Mouse (Mus musculus) thymus, adult 2 months (tissue): ENCODE results near the gene Cntn2. TPM values are rescaled to one million over a fixed set of nuclear protein-coding genes. Genes with fewer than 3 reads are reported as not detected.

Source experiments
- DNase-seq: peaks from one replicate; pipeline ENCODE4 v3.0.0; 2021
- H3K27ac ChIP-seq: fragments of 200-500 bp; 2 replicates; pipeline ENCODE4 v1.5.1; 2012; ENCODE audit warnings: low read length, control low read depth; ENCODE audit not compliant: control insufficient read depth, insufficient read depth
- H3K27me3 ChIP-seq: fragments of 200-500 bp; 2 replicates; pipeline ENCODE4 v1.6.1; 2012; ENCODE audit warnings: mild to moderate bottlenecking, low read length, moderate library complexity, mixed read lengths; ENCODE audit not compliant: control insufficient read depth, insufficient read depth
- H3K36me3 ChIP-seq: fragments of 200-500 bp; 2 replicates; pipeline ENCODE4 v1.6.1; 2012; ENCODE audit warnings: mild to moderate bottlenecking, low read length, moderate library complexity; ENCODE audit not compliant: control insufficient read depth, insufficient read depth
- H3K4me1 ChIP-seq: fragments of 200-500 bp; replicated peaks from 2 replicates; pipeline ENCODE4 v1.6.1; 2012; ENCODE audit warnings: low read length; ENCODE audit not compliant: control insufficient read depth, insufficient read depth
- H3K4me3 ChIP-seq: fragments of 200-500 bp; 2 replicates; pipeline ENCODE4 v1.5.1; 2012; ENCODE audit warnings: mild to moderate bottlenecking, low read length, control low read depth, moderate library complexity; ENCODE audit not compliant: control insufficient read depth, insufficient read depth
- CTCF ChIP-seq: fragments of 200-500 bp; IDR thresholded peaks from 2 replicates; pipeline ENCODE4 v1.5.1; 2012; ENCODE audit warnings: mild to moderate bottlenecking, control low read depth, low read length, moderate library complexity, borderline replicate concordance; ENCODE audit not compliant: control insufficient read depth, poor library complexity, insufficient read depth; ENCODE audit errors: extremely low read depth
- POLR2A ChIP-seq: fragments of 200-500 bp; IDR thresholded peaks from 2 replicates; pipeline ENCODE4 v1.6.1; 2012; ENCODE audit warnings: mild to moderate bottlenecking, low read length, control low read depth, moderate library complexity; ENCODE audit not compliant: control insufficient read depth, poor library complexity, insufficient read depth; ENCODE audit errors: extremely low read depth
- WGBS: fragments of 180-500 bp; shearing (Covaris S2); methylation state at CpG from one replicate; pipeline ENCODE4 v1.1.7; 2018; 5-methylcytosine and 5-hydroxymethylcytosine counted together
- polyA plus RNA-seq: library from polyadenylated mRNA; depleted of rRNA; stranded (reverse); fragments of >200 nt; gene quantifications from 2 replicates; pipeline ENCODE4 v1.2.3, GENCODE M21; 2012

Cntn2 gene
- polyA plus RNA-seq, 1 experiment = 0.80 TPM

GRCm38 (mm10) chr1:132506656-132507055, 36.4 kb downstream of the Cntn2 start:
- Histone ChIP-seq H3K27me3 (no peaks in the 10 kb centered on the region), H3K4me1 (no peaks in the 10 kb centered on the region), H3K4me3 (no peak overlapping the region), H3K36me3 (peaks cover 49% of the 10 kb centered on the region), H3K27ac (no peak overlapping the region)
- TF ChIP-seq CTCF (no peak), POLR2A (no peak)
- WGBS = 97% methylated on average over 7 of the region's 7 CpGs
- DNase-seq = no peak

GRCm38 (mm10) chr1:132506058-132506457, 37.0 kb downstream of the Cntn2 start, which contains the start of gene Tmem81:
TSS of gene Tmem81 (plus strand) at chr1:132506230.
- H3K27ac ChIP-seq = no peak within 1 kb of the TSS
- WGBS = 96% methylated on average over 7 of the region's 7 CpGs
- H3K36me3 ChIP-seq = peaks cover 55% of the 10 kb centered on the region
- H3K27me3 ChIP-seq = no peaks in the 10 kb centered on the region
- TF ChIP-seq CTCF (no peak), POLR2A (no peak)
- H3K4me3 ChIP-seq = no peak within 1 kb of the TSS
- no peaks in the 10 kb centered on the region for H3K4me1 ChIP-seq
- DNase-seq = no peak

- no peak for TF ChIP-seq CTCF
- TF ChIP-seq POLR2A = no peak
- H3K27ac ChIP-seq = no peak overlapping the region
- no peaks in the 10 kb centered on the region for H3K27me3 ChIP-seq
- no peak overlapping the region for H3K4me3 ChIP-seq
- no peaks in the 10 kb centered on the region for H3K4me1 ChIP-seq
- DNase-seq = no peak
- WGBS = 94% methylated on average over 5 of the region's 5 CpGs
- peaks cover 64% of the 10 kb centered on the region for H3K36me3 ChIP-seq
These were observed 37.9 kb downstream of the Cntn2 start for GRCm38 (mm10) chr1:132505155-132505554.

GRCm38 (mm10) chr1:132500535-132500934, 42.5 kb downstream of the Cntn2 start:
- no peak overlapping the region for H3K27ac ChIP-seq
- peaks cover 94% of the 10 kb centered on the region for H3K36me3 ChIP-seq
- no peaks in the 10 kb centered on the region for H3K4me1 ChIP-seq
- TF ChIP-seq CTCF (no peak), POLR2A (no peak)
- no peak for DNase-seq
- 95% methylated on average over 2 of the region's 2 CpGs for WGBS
- no peak overlapping the region for H3K4me3 ChIP-seq
- H3K27me3 ChIP-seq = no peaks in the 10 kb centered on the region

- DNase-seq = no peak
- 97% methylated on average over 6 of the region's 6 CpGs for WGBS
- TF ChIP-seq POLR2A (no peak), CTCF (no peak)
- Histone ChIP-seq H3K4me1 (no peaks in the 10 kb centered on the region), H3K4me3 (no peak overlapping the region), H3K27me3 (no peaks in the 10 kb centered on the region), H3K36me3 (peaks cover 25% of the 10 kb centered on the region), H3K27ac (no peak overlapping the region)
These were observed 59.3 kb downstream of the Cntn2 start for GRCm38 (mm10) chr1:132483759-132484158.

- no peaks in the 10 kb centered on the region for H3K27me3 ChIP-seq
- H3K36me3 ChIP-seq = peaks cover 24% of the 10 kb centered on the region
- WGBS = 92% methylated on average over 3 of the region's 3 CpGs
- TF ChIP-seq POLR2A (no peak), CTCF (no peak)
- H3K27ac ChIP-seq = no peak overlapping the region
- no peaks in the 10 kb centered on the region for H3K4me1 ChIP-seq
- H3K4me3 ChIP-seq = no peak overlapping the region
- no peak for DNase-seq
These were observed 59.8 kb downstream of the Cntn2 start for GRCm38 (mm10) chr1:132483234-132483633.

- Histone ChIP-seq H3K4me3 (no peak overlapping the region), H3K27me3 (no peaks in the 10 kb centered on the region), H3K27ac (no peak overlapping the region), H3K4me1 (peaks cover 3% of the 10 kb centered on the region), H3K36me3 (peaks cover 11% of the 10 kb centered on the region; the same call in 1 of the 2 replicates)
- TF ChIP-seq POLR2A = no peak
- TF ChIP-seq CTCF = no peak
- 99% methylated on average over 2 of the region's 2 CpGs for WGBS
- no peak for DNase-seq
These were observed 61.4 kb downstream of the Cntn2 start for GRCm38 (mm10) chr1:132481619-132482018.
